Mouse (Mus musculus): ENCODE measurements around the gene Ip6k1.

Ip6k1 gene

GRCm38 (mm10) chr9:108058291-108058690 is 56.0 kb downstream of the Ip6k1 start:
- no peak for DNase-seq (ENCODE audit: low spot score)

DNA sequence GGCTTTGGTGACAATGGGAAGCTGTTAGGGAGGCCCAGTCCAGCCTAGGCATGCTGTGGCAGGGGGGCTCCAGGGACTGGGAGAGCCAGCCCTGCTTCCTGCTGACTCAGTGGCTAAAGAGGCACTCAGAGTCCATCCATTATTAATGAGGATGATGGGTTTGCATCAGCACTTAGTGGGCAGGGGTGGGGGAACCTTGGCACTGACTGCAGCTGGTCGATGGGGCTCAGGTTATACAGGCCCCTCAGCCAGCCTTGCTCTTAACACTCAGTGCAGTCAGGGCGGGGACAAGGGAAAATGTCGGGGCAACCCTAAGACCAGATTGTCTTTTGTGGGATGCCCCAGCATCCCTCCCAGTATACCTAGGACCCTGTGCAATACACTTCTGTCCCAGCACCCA is 59.8 kb downstream of the Ip6k1 start:
- DNase-seq (ENCODE audit: low spot score), result no peak

DNA sequence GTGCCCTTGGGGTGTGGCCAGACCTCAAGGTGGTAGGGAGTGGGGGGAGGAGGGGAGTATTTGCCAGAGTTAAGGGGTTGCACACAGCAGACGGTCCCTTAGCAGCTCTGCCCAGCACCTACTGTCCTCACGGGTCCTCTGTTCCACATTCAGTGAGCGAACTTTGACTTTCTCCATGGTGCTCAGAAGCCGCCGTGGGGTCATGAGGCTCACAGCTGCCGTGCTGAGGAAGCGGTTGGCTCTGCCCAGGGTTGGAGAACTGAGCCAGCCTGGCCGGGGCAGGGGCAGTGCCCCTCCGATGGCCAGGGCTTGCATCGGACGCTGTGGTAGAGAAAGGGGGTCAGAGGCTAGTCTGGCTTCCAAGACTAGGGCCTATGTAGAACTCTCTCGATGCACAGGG is 61.1 kb downstream of the Ip6k1 start:
- DNase-seq (ENCODE audit: low spot score), result no peak

DNA sequence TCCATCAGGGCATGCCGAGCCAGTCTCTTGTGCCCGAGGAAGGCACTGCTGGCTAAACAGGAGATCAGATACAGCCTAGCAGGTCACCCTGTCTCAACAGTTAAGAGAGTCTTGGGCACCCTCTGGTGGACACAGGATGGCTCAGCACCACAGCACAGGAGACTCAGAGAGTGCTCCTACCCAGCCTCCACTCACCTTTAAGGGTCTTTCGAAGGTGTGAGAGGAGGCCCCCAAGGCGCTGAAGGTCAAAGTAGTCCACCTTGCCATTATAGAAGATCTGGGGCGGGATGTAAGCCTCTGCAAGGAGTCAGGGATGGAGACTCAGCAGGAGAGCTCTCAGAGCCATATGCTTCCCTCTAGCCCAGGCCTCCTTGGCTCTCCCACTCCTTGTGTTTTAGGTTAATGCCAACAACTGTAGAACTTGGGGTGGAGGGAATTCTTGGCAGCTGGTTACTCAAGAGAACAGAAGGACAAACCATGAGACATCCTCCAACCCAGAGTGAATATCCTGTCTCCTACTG is 63.2 kb downstream of the Ip6k1 start:
- DNase-seq (ENCODE audit: low spot score), result no peak

GRCm38 (mm10) chr9:108067199-108067598 is 64.9 kb downstream of the Ip6k1 start:
- DNase-seq (ENCODE audit: low spot score), result no peak

- DNase-seq (ENCODE audit: low spot score), result peak; percentile 78
Observed at GRCm38 (mm10) chr9:108067900-108068299, 65.6 kb downstream of the Ip6k1 start.

DNA sequence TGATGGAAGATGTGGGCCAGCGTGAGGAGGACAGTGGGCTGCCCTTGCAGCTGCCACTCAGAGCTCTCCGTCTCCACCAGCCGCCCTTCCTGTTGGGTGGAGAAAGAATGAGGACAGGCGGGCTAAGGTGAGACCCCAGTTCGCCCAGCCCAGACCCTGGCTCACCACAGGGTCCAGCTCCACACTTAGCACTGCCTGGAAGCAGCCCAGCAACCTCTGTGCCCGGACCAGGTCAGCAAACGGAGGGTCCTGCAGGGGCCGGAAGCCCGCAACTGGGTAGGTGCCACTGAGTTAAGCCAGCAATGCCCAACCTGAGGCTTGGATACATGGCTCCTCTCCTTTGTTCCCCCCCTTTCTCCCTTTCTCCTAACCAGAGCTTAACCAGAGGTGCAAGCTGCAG is 66.7 kb downstream of the Ip6k1 start:
- no peak for DNase-seq (ENCODE audit: low spot score)

DNA sequence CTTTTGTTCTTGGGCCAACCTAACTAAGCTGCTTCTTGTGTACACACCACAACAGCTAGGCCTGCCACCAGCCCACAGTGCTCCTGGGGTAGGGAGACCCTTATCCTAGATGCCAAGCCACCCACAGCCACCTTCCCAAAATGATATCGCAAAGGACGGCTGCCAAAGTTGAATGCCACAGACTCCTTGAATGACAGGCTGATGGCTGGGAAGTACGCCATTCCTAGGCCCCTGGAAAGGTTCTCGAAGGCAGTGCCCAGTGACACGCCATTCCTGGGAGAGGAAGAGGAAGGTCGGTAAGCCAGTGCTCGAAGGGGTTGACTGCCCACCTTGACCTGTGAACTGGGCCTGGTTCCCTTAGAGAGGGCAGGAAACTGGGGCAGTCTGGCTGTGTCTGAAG is 67.2 kb downstream of the Ip6k1 start:
- DNase-seq (ENCODE audit: low spot score), result no peak

DNA sequence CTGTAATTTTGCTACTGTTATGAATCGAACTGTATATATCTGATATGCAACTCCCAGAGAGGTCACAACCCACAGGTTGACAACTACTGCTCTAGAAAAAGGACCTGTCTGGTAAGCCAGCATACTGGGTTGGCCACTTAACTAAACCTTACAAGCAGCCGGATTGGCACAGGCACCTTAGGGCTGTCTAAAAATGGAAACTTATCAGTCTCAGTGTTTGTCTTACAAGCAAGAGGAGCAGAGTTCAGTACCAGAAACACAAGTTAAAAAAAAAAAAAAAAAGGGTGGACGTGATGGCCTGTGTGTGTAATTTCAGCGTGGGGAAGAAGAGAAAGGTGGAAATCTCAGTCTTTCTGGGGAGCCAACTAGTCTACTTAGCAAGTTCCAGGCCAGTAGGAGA is 69.5 kb downstream of the Ip6k1 start:
- no peak for DNase-seq (ENCODE audit: low spot score)

DNA sequence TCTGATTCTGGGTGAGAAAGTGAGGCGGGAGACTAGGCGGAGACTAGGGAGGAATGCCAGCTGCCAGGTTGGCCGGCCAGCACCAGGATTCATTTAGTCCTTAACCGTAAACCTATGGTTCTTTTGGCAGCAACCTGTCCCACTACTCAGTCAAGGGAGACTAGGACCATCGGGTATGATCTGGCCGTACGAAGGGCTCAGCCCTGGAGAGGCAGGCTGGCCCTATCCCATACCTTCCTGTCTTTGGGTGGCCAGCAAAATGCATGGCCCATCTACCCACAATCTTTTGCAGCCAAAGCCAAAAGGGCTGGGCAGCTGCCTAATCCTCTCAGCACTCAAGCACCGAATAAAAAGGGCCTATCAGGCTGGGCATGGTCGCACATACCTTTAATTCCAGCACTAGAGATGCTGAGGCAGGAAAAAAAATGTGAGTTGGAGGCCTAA is 70.2 kb downstream of the Ip6k1 start:
- no peak for DNase-seq (ENCODE audit: low spot score)

DNA sequence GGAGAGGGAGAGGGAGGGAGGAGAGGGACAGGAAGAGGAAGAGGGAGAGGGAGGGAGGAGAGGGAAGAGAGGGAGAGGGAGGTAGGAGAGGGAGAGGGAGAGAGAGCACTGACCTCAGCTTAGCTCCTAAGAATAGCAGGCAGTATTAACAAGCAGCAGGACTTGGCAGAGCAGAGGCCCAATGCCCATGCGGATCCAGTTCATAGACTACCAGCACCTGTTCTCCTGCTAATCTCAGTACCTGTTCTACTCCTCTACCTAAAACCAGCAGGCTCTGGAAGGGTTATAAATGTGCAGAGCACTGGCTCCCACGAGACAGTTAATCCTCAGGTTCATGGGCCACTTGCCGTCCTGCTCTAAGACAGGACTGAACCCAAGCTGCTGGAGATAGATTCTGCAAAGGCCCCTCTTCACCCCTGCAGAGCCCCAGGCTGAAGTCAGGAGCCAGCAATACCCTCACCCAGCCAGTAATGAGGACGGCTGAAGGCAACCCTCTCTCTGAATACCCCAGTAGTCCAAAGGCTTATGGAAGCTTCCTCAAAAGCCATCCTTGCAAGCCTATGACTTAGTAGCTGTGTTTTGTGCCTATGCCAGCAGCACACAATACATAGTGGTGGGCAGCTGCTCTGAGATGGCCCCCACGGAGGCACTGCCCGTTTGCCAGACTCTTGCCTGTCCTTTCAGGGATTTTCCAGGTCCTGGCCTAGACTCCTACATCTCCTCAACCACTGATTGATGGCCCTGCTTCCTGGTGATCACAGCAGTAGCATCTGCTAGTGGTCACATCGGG is 71.0 kb downstream of the Ip6k1 start:
- no peak for DNase-seq (ENCODE audit: low spot score)

GRCm38 (mm10) chr9:108080168-108080567 is 77.9 kb downstream of the Ip6k1 start, which contains the start of gene Mst1:
Gene Mst1, plus strand, starts transcription at chr9:108080436.
- DNase-seq (ENCODE audit: low spot score), result no peak

DNA sequence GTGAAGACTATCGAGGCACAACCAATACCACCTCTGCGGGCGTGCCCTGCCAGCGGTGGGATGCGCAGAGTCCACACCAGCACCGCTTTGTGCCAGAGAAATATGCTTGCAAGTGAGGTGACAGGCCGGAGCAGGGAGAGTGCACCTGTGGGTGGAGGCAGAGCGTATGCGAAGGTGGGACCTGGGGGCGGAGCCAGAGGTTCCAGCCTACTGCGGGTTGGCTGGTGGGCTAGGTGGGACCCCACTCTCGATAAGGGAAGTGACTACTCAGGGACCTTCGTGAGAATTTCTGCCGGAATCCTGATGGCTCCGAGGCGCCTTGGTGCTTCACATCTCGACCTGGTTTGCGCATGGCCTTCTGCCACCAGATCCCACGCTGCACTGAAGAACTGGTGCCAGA is 80.2 kb downstream of the Ip6k1 start:
- DNase-seq (ENCODE audit: low spot score), result no peak

- no peak for DNase-seq (ENCODE audit: low spot score)
Observed at GRCm38 (mm10) chr9:108082988-108083431, 80.7 kb downstream of the Ip6k1 start, which contains the start of gene Rnf123. Gene Rnf123, minus strand, starts transcription at chr9:108083346.

GRCm38 (mm10) chr9:108083561-108083960 is 81.3 kb downstream of the Ip6k1 start:
- DNase-seq (ENCODE audit: low spot score), result no peak

- DNase-seq (ENCODE audit: low spot score), result no peak
Observed at GRCm38 (mm10) chr9:108085261-108085660, 83.0 kb downstream of the Ip6k1 start.

DNA sequence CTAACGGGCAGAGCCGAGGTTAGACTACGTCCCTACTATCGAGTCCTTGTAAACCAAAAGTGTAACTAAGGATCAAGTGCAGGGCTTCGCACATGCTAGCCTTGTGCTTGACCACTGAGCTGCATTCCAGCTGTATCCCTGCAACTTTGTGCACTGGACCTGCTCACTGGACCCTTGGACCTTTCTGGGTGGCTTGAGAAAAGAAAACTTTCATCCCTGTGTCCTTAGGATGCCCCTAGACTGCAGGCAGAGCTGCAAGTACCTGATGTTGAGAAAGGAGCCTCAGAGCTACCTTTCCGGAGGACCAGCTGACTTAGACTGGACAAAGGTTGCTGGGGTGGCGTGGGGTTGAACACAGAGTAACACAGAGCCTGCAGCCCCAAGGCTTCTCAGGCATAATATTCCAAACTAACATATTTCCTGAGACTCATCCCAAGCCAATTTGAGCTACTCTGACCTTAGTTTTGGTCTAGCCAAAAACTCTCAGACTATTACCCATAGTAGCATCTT is 88.4 kb downstream of the Ip6k1 start:
- no peak for DNase-seq (ENCODE audit: low spot score)

DNA sequence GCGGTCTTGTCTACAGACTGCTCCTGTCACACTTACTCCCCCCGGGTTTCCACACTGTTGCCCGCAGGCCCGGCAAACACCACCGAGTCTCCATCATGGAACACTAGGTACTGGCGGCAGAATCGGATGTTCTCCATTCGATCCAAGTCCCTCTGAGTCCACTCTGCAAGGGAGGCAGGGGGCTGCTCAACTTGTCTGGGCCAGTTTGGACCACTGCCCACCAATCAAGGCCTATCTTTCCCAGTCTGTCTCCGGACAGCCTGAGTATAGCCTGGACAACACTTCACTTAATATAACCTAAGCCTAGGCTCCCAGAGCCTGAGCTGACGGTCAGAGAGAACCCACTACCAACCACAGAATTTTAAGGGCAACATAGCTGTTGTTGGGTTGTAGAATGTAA is 91.3 kb downstream of the Ip6k1 start:
- DNase-seq (ENCODE audit: low spot score), result no peak

DNA sequence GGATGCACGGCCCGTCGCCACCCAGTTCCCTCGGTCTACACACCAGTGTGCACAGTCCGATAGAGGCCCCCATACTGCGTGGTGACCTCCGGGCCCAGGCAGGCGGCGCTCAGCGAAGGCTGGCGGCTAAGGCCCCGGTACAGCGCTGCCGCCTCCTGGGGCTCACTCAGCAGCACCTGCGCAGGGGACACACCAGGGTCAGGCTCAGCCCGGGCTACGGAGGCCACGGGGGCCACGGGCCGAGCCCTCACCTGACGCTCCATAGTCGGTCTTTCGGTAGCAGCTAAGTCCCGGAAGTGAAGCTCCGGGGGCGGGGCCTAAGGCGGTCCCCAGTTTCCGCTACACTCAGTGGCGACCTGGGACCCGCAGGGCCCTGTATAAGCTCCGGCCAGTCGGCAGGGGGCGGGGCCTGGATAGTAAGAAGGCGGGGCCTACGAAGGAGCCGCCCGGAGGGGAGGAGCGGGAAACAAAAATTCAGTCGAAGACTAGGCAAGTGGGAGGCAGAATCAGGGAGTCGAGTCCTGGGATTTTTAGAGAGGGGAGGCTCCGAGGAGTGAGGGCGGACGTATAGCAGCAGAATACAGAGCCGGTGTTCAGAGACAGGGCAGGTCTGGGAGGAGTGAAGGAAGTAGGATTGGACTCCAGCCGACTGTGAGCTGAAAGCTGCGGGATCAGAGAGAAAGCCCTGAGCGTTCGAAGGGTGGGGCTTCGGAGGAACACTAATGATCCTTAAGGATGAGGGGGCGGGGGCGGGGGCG is 92.1 kb downstream of the Ip6k1 start, which contains the start of gene Apeh:
TSS of gene Apeh (minus strand) at position 423 of the 758 bp plus-strand sequence.
- DNase-seq (ENCODE audit: low spot score), result peak; percentile 98

DNA sequence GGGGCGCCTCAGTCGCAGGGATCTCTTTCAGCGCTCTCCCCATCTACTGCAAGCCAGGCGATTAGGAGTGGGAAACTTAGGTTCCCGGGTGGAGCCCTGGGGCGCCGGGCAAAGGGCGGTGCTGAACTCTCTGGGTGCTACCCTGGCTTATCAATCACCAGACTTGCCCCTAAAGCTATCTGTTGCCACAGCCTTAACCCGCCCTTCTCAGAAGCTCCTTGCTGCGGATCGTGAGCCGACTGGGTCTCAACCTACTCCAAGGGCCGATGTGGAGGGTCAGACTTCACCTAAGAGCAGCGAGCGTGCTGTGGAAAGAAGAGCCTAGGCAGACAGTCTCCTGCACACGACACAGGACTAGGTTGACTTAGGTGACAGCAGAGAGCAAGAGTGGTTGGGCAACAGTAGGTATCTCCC is 92.7 kb downstream of the Ip6k1 start:
- peak; percentile 78 for DNase-seq (ENCODE audit: low spot score)

- DNase-seq (ENCODE audit: low spot score), result peak; percentile 77
Observed at GRCm38 (mm10) chr9:108095518-108095917, 93.2 kb downstream of the Ip6k1 start.

GRCm38 (mm10) chr9:108095949-108096712 is 93.8 kb downstream of the Ip6k1 start:
- DNase-seq (ENCODE audit: low spot score), result peak; percentile 75

Measured in yolk sac, embryonic 10.5 days (tissue).